Mouse (Mus musculus) heart, embryonic 15.5 days (tissue): ENCODE results near the gene Mok. TPM values are rescaled to one million over a fixed set of nuclear protein-coding genes. Genes with fewer than 3 reads are reported as not detected.
"Not testable (repeated sequence)": the region's sequence is repeated elsewhere in the genome, so short reads cannot be mapped to it uniquely, and the experiment has no call there.

ENCODE experiments used
- ATAC-seq: fragments of 200-750 bp; cut with Nextera tagmentation; replicated peaks from 2 replicates; pipeline ENCODE4 v1.8.0; 2017; ENCODE audit warnings: low read depth, moderate TSS enrichment; ENCODE audit not compliant: insufficient number of reproducible peaks, insufficient read depth, low FRiP score
- H3K27ac ChIP-seq: fragments of 300-500 bp; sonication (generic); 2 replicates; pipeline ENCODE4 v1.5.1; 2015; ENCODE audit warnings: mild to moderate bottlenecking, inconsistent platforms
- H3K27me3 ChIP-seq: fragments of 300-500 bp; sonication (generic); 2 replicates; pipeline ENCODE4 v1.6.1; 2015; ENCODE audit warnings: inconsistent platforms
- H3K36me3 ChIP-seq: fragments of 300-500 bp; sonication (generic); 2 replicates; pipeline ENCODE4 v1.6.1; 2015; ENCODE audit warnings: mild to moderate bottlenecking, inconsistent platforms
- H3K4me1 ChIP-seq: fragments of 300-500 bp; sonication (generic); replicated peaks from 2 replicates; pipeline ENCODE4 v1.6.1; 2015; ENCODE audit warnings: inconsistent platforms
- H3K4me2 ChIP-seq: fragments of 300-500 bp; sonication (generic); 2 replicates; pipeline ENCODE4 v1.6.1; 2015; ENCODE audit warnings: inconsistent platforms, mild to moderate bottlenecking, moderate library complexity
- H3K4me3 ChIP-seq: fragments of 300-500 bp; sonication (generic); 2 replicates; pipeline ENCODE4 v1.5.1; 2015; ENCODE audit warnings: mild to moderate bottlenecking, inconsistent platforms
- H3K9ac ChIP-seq: fragments of 300-500 bp; sonication (generic); 2 replicates; pipeline ENCODE4 v1.6.1; 2015; ENCODE audit warnings: mild to moderate bottlenecking, inconsistent platforms
- H3K9me3 ChIP-seq: fragments of 300-500 bp; sonication (generic); replicated peaks from 2 replicates; pipeline ENCODE4 v1.6.1; 2016; ENCODE audit warnings: inconsistent platforms
- WGBS: fragments of 180-500 bp; shearing (Covaris S2); methylation state at CpG from one replicate; pipeline ENCODE4 v1.1.7; 2015; ENCODE audit warnings: mixed read lengths; 5-methylcytosine and 5-hydroxymethylcytosine counted together
- polyA plus RNA-seq: library from polyadenylated mRNA; unstranded; fragments of >200 nt; fragmentation: Nextera tagmentation; extraction: Ambion mirVana; gene quantifications from 2 replicates; pipeline ENCODE4 v1.2.1, GENCODE M21; 2015

The Mok gene
- polyA plus RNA-seq, 1 experiment from 2014 or later: 3.0 TPM

GRCm38 (mm10) chr12:110864008-110864407, 23.3 kb upstream of the Mok start:
- Histone ChIP-seq H3K36me3 (peaks cover 24% of the 10 kb centered on the region), H3K27ac (no peak overlapping the region), H3K9ac (no peak overlapping the region), H3K27me3 (no peaks in the 10 kb centered on the region), H3K9me3 (no peaks in the 10 kb centered on the region), H3K4me1 (no peaks in the 10 kb centered on the region), H3K4me2 (no peak overlapping the region), H3K4me3 (no peak overlapping the region)
- ATAC-seq: no peak
- WGBS: 80% methylated on average over 6 of the region's 6 CpGs

GRCm38 (mm10) chr12:110861256-110861655, 20.5 kb upstream of the Mok start:
- peaks cover under 1% of the 10 kb centered on the region; the same call in 1 of the 2 replicates for H3K36me3 ChIP-seq
- 55% methylated on average over 7 of the region's 7 CpGs for WGBS
- no peaks in the 10 kb centered on the region for H3K27me3 ChIP-seq
- H3K9me3 ChIP-seq: no peaks in the 10 kb centered on the region
- no peaks in the 10 kb centered on the region for H3K4me1 ChIP-seq
- H3K4me3 ChIP-seq: no peak overlapping the region
- no peak overlapping the region for H3K27ac ChIP-seq
- ATAC-seq: no peak
- H3K4me2 ChIP-seq: no peak overlapping the region
- no peak overlapping the region for H3K9ac ChIP-seq

- Histone ChIP-seq H3K36me3 (peaks cover 10% of the 10 kb centered on the region), H3K4me2 (no peak overlapping the region), H3K9me3 (no peaks in the 10 kb centered on the region), H3K9ac (no peak overlapping the region), H3K4me1 (no peaks in the 10 kb centered on the region), H3K4me3 (no peak overlapping the region), H3K27me3 (no peaks in the 10 kb centered on the region), H3K27ac (no peak overlapping the region)
- no peak for ATAC-seq
Measured at GRCm38 (mm10) chr12:110860293-110860692, 19.6 kb upstream of the Mok start.

GRCm38 (mm10) chr12:110858681-110859080, 17.9 kb upstream of the Mok start:
- not testable (repeated sequence) for H3K4me3 ChIP-seq, H3K4me1 ChIP-seq, H3K9me3 ChIP-seq, H3K9ac ChIP-seq, H3K27me3 ChIP-seq, ATAC-seq, H3K27ac ChIP-seq, H3K4me2 ChIP-seq
- H3K36me3 ChIP-seq: peaks cover 13% of the 10 kb centered on the region
- 94% methylated on average over 15 of the region's 15 CpGs for WGBS

GRCm38 (mm10) chr12:110857196-110857595, 16.5 kb upstream of the Mok start:
- Histone ChIP-seq H3K27ac (no peak overlapping the region), H3K9ac (no peak overlapping the region), H3K4me2 (no peak overlapping the region), H3K27me3 (no peaks in the 10 kb centered on the region), H3K4me1 (no peaks in the 10 kb centered on the region), H3K36me3 (peaks cover 13% of the 10 kb centered on the region), H3K9me3 (no peaks in the 10 kb centered on the region), H3K4me3 (no peak overlapping the region)
- 78% methylated on average over 7 of the region's 7 CpGs for WGBS
- ATAC-seq: no peak

GRCm38 (mm10) chr12:110854786-110855737, 14.3 kb upstream of the Mok start:
- H3K36me3 ChIP-seq: peaks cover 13% of the 10 kb centered on the region
- H3K9me3 ChIP-seq: no peaks in the 10 kb centered on the region
- no peak overlapping the region for H3K4me3 ChIP-seq
- no peak overlapping the region for H3K27ac ChIP-seq
- H3K4me2 ChIP-seq: no peak overlapping the region
- H3K27me3 ChIP-seq: no peaks in the 10 kb centered on the region
- WGBS: 81% methylated on average over 32 of the region's 32 CpGs
- ATAC-seq: no peak
- no peak overlapping the region for H3K9ac ChIP-seq
- peaks cover 15% of the 10 kb centered on the region for H3K4me1 ChIP-seq

- Histone ChIP-seq H3K4me2 (no peak overlapping the region), H3K4me3 (no peak overlapping the region), H3K27ac (no peak overlapping the region), H3K4me1 (peaks cover 21% of the 10 kb centered on the region), H3K36me3 (peaks cover 13% of the 10 kb centered on the region), H3K27me3 (no peaks in the 10 kb centered on the region), H3K9ac (no peak overlapping the region), H3K9me3 (no peaks in the 10 kb centered on the region)
- WGBS: 58% methylated on average over 1 of the region's 1 CpGs
- ATAC-seq: no peak
Measured at GRCm38 (mm10) chr12:110851923-110852322, 11.2 kb upstream of the Mok start.

GRCm38 (mm10) chr12:110851414-110851813, 10.7 kb upstream of the Mok start:
- Histone ChIP-seq H3K9me3 (no peaks in the 10 kb centered on the region), H3K27ac (peak overlapping the region; percentile 85), H3K27me3 (no peaks in the 10 kb centered on the region), H3K9ac (peak overlapping the region; percentile 83; the same call in 1 of the 2 replicates), H3K4me3 (peak overlapping the region; percentile 85), H3K36me3 (peaks cover 13% of the 10 kb centered on the region), H3K4me1 (peaks cover 21% of the 10 kb centered on the region), H3K4me2 (peak overlapping the region; percentile 72)
- ATAC-seq: no peak
- WGBS: 32% methylated on average over 12 of the region's 12 CpGs

- 16% methylated on average over 9 of the region's 9 CpGs for WGBS
- H3K9me3 ChIP-seq: no peaks in the 10 kb centered on the region
- ATAC-seq: no peak; the same call in 1 of the 2 replicates
- H3K27me3 ChIP-seq: no peaks in the 10 kb centered on the region
- H3K9ac ChIP-seq: peak overlapping the region; percentile 83
- peak overlapping the region; percentile 85 for H3K4me3 ChIP-seq
- peaks cover 25% of the 10 kb centered on the region for H3K4me1 ChIP-seq
- peak overlapping the region; percentile 72 for H3K4me2 ChIP-seq
- H3K36me3 ChIP-seq: peaks cover 8% of the 10 kb centered on the region
- H3K27ac ChIP-seq: peak overlapping the region; percentile 85
Measured at GRCm38 (mm10) chr12:110850929-110851256, 10.2 kb upstream of the Mok start.

GRCm38 (mm10) chr12:110850010-110850928, 9.5 kb upstream of the Mok start, which contains the start of gene Zfp839:
TSS of gene Zfp839 (plus strand) at chr12:110850253.
- H3K36me3 ChIP-seq: peaks cover 2% of the 10 kb centered on the region
- H3K27me3 ChIP-seq: no peaks in the 10 kb centered on the region
- H3K4me1 ChIP-seq: peaks cover 28% of the 10 kb centered on the region
- H3K4me3 ChIP-seq: peak within 1 kb of the TSS; percentile 85
- ATAC-seq: peak; percentile 61
- H3K9me3 ChIP-seq: no peaks in the 10 kb centered on the region
- peak within 1 kb of the TSS; percentile 72 for H3K4me2 ChIP-seq
- peak within 1 kb of the TSS; percentile 85 for H3K27ac ChIP-seq
- H3K9ac ChIP-seq: peak within 1 kb of the TSS; percentile 83
- WGBS: under 1% methylated on average over 85 of the region's 89 CpGs

- no peak for ATAC-seq
- peaks cover 27% of the 10 kb centered on the region for H3K4me1 ChIP-seq
- peak overlapping the region; percentile 89; the same call in 1 of the 2 replicates for H3K27ac ChIP-seq
- H3K9me3 ChIP-seq: no peaks in the 10 kb centered on the region
- no peaks in the 10 kb centered on the region for H3K27me3 ChIP-seq
- H3K36me3 ChIP-seq: no peaks in the 10 kb centered on the region
- 71% methylated on average over 6 of the region's 6 CpGs for WGBS
- H3K4me2 ChIP-seq: peak overlapping the region; percentile 82
- peak overlapping the region; percentile 69 for H3K4me3 ChIP-seq
- peak overlapping the region; percentile 71 for H3K9ac ChIP-seq
Measured at GRCm38 (mm10) chr12:110846191-110846765, 5.5 kb upstream of the Mok start.
